Mouse (Mus musculus) small intestine, adult 2 months (tissue): Measurements from ENCODE around the gene Npvf.

ENCODE experiments used
- CTCF ChIP-seq: fragments of 200-500 bp; IDR thresholded peaks from 2 replicates; pipeline ENCODE4 v1.5.1; 2012; ENCODE audit warnings: low read depth, mild to moderate bottlenecking, control low read depth, inconsistent platforms, low read length, moderate library complexity, mixed read lengths; ENCODE audit not compliant: insufficient replicate concordance, insufficient read length; ENCODE audit errors: extremely low read depth
- POLR2A ChIP-seq: fragments of 200-500 bp; IDR thresholded peaks from 2 replicates; pipeline ENCODE4 v1.6.1; 2012; ENCODE audit warnings: low read depth, mild to moderate bottlenecking, control low read depth, inconsistent platforms, low read length, moderate library complexity

GRCm38 (mm10) chr6:50641898-50642297, 12.3 kb downstream of the Npvf start:
- TF ChIP-seq CTCF = no peak
- no peak for TF ChIP-seq POLR2A
